Mouse (Mus musculus): ENCODE data around the gene Gnb4.
A peak's percentile ranks its signal among the peaks of the same experiment; 100 is the strongest.

The Gnb4 gene

DNA sequence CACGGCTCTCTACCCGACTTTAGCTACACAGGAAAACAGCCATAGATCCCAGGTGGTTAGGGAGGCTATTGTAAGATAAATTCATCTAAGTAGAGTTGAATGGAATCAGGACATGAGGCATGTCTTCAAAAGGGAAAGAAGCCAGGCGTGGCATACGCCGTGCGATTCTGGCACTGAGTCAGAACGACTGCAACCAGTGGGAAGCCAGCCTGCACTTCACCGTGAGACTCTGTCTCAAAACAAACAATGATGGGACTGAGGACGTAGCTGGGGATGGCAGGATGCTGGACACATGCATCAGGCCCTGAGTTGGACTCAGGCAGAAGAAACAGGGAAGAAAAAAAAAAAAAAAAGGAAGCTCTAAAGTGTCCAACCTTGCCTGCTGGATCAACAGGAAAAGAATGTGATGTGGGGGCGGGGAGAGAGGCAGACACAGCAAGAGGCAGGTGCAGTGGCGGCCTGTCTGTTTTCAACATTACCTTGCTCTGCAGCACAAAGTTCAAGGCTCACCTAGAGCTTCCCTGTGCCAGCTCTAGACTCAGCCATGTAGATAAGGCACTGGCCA is 4.7 kb downstream of the Gnb4 start:
- peak; percentile 26 for DNase-seq

DNA sequence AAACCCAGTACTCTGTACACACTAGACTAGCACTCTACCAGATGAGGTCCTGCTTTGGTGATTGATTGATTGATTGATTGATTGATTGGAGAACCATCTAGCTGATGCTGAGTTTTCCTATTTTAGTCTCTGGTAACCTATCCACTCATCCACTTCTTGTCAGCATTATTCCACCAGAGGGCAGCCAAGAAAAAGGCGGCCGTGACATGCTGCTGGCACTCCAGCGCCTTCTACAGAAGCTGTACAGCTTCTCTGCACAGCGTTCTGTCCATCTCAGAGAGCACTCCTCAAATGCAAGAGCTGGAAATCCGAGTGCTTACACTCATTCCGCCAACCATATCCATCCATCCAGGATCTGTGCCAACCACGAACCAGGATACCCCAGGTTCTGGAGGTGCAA is 5.8 kb downstream of the Gnb4 start:
- DNase-seq = peak; percentile 63

DNA sequence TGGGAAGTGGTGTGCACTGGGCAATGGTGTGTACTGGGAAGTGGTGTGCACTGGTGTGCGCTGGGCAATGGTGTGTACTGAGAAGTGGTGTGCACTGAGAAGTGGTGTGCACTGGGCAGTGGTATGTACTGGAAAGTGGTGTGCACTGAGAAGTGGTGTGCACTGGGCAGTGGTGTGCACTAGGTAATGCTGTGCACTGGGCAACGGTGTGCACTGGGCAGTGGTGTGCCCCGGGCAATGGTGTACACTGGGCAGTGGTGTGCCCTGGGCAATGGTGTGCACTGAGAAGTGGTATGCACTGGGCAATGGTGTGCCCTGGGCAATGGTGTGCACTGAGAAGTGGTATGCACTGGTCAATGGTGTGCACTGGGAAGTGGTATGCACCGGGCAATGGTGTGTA is 7.2 kb downstream of the Gnb4 start:
- DNase-seq = no peak

DNA sequence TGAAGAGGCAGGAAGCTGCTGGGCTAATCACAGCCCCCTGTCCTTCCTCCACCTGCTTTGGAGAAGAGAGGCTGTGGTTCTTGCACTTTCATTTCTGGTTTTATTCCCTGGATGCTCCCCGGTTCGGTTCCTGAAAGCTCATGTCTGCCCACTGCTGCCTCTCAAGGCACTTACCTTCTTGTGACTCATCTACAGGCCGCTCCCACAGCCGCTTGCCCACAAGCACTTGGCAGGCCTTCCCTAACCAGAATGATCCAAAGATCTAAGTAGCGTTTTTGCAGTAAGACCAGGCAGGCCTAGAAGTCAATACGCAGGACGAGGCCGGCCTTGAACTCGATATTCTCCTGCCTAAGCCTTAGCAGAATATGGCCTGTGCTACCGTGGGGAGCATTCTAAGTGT is 15.3 kb downstream of the Gnb4 start:
- no peak for DNase-seq

DNA sequence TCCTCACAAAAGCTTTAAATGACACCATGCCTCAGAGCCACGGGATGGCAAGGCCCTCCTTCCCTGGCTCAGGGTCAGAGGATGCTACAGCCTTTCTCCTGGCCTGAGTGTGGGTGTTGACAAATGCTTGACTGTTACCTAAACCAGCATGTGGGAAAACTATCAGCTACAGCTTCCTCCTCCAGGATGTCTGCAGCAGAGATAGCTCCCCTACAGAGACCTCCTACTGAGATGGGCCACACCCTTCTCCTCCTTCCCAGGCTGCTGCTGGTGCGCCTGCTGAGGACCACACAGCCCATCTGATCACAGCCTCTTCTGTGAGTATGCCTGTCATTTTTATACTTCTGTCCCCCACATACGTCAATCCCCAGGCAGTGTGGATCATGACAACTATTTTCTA is 17.1 kb downstream of the Gnb4 start:
- no peak for DNase-seq

DNA sequence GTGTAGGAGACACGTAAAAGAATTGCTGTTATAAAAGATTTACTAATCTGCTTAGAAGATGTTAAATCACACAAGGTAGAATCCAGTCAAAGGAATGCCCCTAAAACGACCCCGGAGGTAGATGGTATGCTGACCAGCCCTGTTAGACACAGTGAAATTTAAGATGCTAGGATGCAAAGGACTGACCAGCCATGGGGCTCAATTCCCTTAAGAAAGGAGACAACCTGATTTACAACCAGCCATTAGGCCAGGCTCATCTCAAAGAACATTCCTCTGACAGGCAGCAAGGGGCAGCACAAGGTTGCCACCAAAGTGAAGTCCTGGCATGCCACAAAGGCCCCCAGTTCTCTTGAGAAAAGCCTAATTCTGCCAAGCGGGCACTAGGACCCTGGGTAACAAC is 21.3 kb downstream of the Gnb4 start:
- no peak for DNase-seq

DNA sequence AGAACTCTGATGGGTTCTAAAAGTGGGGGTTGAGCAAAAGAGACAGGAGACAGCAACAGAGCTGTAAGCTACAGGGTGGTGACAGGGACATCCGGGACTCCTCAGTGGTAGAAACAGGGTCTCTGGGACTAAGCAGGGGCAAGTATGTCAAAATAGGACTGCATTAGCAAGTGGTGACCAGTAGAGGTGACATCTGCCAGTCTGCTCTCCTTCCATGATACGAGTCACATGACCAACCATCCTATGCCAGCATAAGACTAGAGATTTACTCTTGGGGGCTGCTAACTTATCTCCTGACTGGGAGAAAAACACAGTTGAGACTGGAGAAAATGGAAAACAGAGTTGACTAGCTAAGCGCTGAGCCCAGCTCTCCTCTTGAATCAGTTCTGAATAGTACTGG is 30.1 kb downstream of the Gnb4 start:
- no peak for DNase-seq

DNA sequence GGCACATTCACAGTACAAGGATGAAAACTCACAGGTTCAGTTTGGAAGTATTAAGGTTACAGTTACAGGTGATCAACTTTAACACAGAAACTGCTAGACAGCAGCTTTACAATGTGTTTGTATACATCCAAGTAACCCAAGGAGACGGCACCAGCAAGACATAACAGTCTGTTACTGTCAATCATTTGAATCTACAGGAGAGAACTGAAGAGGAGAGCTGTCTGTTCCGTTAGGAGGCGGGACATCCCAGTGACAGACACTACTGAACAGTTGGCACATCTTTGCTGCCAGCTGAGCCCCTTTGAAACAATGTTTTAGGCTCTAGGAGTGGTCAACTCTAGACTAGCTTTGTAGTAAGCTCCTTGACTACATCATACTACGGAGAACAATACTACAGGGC is 32.9 kb downstream of the Gnb4 start:
- no peak for DNase-seq

DNA sequence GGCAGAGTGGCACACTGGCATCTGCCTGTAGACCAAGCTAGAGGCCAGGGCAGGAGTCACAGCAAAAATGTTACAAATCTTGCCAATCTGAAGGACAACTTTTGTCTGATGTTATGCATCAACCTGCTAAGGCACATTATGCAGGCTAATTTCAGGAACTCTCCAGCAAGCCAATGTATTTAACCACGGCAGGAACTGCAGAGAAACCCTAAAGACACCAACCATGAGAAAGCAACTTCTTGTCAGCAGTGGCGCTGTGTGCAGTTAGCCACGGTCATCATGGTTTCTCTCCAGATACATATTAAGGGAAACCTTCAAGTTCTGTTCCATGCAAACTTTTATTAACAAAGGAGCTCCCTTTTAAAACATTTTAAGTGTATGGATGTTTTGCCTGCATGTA is 34.5 kb downstream of the Gnb4 start:
- no peak for DNase-seq

DNA sequence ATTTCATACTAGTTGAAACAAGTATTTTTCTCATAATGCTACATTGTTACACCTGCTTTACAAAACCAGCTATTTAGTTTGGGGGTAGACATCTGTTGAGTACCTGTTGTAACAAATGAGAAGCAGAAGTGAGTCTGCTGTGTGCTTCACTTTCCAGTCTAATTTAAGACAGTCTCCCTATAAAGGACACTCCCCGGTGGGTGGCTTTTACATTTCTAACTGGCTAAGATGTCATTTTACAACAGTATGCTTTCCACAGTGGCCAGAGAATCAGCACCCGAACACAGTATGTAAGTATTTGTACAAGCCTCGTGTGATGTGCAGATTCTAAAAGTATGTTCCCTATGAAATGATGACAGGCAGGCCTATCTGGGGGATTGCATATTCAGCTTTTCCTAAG is 35.6 kb downstream of the Gnb4 start:
- no peak for DNase-seq

DNA sequence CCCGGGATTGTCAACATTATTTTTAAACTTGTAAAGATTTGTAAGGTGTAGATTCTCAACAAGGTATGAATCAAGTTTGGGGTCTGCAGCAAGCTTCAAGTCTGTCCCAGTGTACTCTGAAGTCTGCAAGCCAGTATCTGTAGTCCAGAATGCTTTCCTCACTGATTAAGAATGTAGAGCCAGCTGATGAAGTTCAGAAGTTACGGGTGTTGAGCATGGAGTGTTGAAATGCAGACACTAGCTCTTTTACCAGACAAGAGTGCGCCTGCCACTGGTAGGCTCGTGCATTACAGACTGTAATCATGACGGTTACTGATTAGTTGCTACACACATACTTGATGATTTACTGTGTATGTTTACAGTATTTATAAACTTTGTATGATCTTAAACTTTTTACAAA is 37.6 kb downstream of the Gnb4 start:
- DNase-seq = no peak

DNA sequence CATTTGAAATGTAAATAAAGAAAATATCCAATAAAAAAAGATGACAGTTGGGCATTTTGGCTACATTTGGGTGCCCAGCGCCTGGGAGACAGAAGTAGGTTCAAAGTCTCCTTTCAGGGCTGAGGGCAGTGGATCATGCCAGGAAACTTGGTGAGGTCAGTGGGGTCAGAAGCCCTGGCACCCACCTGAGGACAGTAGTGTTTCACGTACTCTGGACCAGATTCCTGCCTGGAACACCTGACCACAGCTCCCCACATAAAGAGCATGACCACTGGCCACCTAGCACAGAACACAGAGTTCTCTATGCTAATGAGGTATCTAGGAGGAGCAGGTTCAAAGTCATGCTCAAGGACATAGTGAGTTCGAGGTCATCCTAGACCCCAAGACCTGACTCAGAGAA is 41.2 kb downstream of the Gnb4 start:
- DNase-seq = no peak

DNA sequence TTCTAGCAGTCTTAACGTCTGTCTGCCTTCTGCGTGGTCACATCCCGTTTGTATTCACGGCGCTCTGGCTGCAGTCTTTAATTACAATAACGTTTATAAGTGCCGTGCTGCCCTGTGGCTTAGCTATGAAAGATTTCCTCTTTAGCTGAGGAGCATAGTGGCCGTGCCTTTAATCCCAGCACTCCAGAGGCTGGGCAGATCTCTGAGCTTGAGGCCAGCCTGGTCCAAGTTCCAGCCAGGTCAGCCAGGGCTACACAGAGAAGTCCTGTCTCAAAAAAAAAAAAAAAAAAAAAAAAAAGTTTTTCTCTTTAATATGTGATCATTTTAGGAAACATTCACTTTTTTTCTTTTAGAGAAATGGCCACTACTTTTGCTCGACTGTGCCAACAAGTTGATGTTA is 42.5 kb downstream of the Gnb4 start:
- DNase-seq = no peak

DNA sequence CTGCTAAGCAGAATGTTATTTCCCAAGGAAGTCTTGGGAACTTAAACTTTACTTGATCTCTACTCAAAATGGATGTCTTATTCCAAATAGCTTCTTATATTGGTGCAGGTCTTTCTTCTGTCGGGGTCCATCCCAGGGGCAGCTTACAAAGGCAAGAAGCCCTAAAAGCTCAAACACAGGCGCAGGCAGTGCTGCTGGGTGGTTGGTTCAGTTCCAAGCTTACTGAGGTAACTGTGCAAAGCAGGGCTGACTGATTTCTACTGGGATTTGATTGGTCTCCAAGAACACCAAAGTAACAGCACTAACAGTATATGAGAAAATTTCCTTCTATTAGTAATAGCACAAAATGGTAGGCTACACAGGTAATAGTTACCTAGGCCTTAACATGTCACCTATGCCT is 43.3 kb downstream of the Gnb4 start:
- DNase-seq = no peak

DNA sequence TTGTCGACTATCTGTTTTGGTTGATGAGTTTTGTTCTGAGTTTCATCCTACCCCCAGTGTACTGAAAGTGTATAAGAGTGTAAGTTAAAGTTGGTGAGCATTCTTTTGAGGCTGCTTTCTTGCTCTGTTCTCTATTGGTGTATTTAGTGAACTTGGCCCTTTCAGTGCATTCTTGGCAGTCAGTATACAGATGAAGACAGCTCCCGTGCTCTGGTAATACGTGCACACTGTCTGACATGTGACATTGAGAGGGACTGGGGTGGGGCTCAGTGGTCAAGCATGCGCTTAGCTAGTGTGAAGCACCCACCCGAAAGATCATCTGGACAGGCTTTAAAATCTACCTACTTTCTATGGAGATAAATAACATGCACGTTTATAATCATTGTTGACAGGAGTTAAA is 53.0 kb downstream of the Gnb4 start:
- DNase-seq = no peak

DNA sequence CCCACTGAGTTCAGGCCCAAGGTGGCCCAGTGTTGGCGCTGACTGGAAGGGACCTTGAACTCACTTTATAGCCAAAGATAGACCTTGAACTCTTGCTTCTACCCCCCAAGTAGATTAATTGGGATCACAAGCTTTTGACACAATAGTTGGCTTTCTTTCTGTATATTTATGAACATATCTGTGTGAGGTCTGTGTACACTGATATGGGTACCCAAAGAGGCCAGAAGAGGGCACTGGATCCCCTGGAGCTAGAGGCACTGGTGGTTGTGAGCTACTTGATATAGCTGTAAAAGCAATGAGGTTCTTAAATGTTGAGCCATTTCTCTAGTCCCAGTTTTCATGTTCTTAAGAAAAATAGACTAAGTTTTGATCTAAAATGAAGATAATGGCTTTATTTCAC is 63.3 kb downstream of the Gnb4 start:
- peak; percentile 49 for DNase-seq

DNA sequence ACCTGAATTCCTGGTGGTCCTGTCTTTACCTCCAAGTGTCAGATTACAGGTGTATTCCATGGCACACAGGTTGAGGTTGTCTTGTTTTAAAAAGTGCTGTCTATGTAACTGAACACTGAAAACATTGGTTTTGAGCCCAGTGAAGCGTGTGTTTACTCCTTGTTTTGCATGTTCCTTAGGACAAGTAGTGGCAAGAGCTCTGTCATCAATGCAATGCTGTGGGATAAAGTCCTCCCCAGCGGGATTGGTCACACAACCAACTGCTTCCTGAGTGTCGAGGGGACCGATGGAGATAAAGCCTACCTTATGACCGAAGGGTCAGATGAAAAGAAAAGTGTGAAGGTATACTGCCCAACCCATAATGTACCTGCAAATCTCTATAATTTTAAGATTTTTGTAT is 78.3 kb downstream of the Gnb4 start:
- no peak for DNase-seq

DNA sequence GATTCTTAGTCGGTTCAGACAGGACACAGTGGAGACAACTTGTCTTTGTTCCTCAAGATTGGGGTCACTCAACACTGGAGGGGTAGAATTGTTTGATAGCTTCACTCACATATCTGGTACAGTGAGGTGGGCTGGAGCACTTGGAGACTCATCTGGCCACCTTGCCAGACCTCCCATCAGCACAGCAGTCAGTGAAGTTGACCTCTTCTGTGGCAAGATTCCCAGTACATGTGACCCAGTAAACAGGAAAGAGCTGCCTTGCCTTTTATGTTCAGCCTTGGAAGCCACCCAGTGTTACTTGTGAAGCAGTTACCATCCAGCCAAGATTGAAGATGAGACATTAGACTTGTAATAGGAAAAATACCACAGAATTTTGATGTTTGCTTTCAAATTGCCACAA is 78.8 kb downstream of the Gnb4 start:
- no peak for DNase-seq

DNA sequence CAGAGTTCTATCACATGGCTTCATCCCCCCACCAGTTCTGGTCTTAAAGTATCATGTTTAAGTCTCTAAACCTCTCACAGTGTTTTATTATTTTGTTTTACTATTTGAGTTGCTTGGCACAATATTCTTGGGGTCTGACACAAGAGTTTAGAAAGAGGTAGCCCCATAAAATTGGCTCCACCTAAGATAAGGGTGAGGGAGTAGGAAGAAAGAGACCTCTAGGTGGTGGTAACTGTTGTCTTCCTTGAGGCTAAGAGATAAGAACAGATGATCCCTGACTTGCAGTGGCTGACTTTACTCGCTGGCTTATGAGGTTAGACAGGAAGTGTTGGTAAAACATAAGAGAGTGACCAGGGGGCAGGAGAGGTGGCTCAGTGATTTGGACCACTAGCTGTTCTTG is 80.7 kb downstream of the Gnb4 start:
- DNase-seq = no peak

All from thymus, postnatal 14 days (tissue).